Mouse (Mus musculus) liver, embryonic 18 days (tissue): Measurements from ENCODE around the gene Serpine3. TPM values are rescaled to one million over a fixed set of nuclear protein-coding genes. Genes with fewer than 3 reads are reported as not detected.

Experiments
- polyA plus RNA-seq: library from polyadenylated mRNA; depleted of rRNA; stranded (reverse); fragments of >200 nt; gene quantifications from 2 replicates; pipeline ENCODE4 v1.2.3, GENCODE M21; 2012; rRNA removed

The Serpine3 gene
- not detected in 2 replicates for polyA plus RNA-seq

GRCm38 (mm10) chr14:62663367-62663766, at the start of gene Serpine3:
Gene Serpine3, plus strand, starts transcription at chr14:62663667.

Other genes starting within 250 kb of the Serpine3 start
- gene Gucy1b2, start 207.4 kb upstream of the Serpine3 start, polyA plus RNA-seq, result 0.01 TPM in 1 of 2 replicates, not detected in the other
- 3.0 and 3.4 TPM in 2 replicates for gene Fam124a, start 107.9 kb upstream of the Serpine3 start, polyA plus RNA-seq
- not detected in 2 replicates for gene Gm4131, start 96.7 kb upstream of the Serpine3 start, polyA plus RNA-seq
- 6.3 and 7.3 TPM in 2 replicates for gene Ints6, start 97.5 kb downstream of the Serpine3 start, polyA plus RNA-seq
- 3.1 and 3.3 TPM in 2 replicates for gene Wdfy2, start 174.0 kb downstream of the Serpine3 start, polyA plus RNA-seq